Mouse (Mus musculus) erythroblast, embryonic 14.5 days (primary cell): ENCODE results near the gene Nxf1.

Experiments used
- GATA1 ChIP-seq: IDR thresholded peaks from 2 replicates; pipeline ENCODE4 v1.6.1; 2012; ENCODE audit warnings: low read length, inconsistent platforms, mixed read lengths
- TAL1 ChIP-seq: IDR thresholded peaks from 3 replicates; pipeline ENCODE4 v1.6.1; 2012; ENCODE audit warnings: low read length, inconsistent platforms, mixed read lengths

GRCm38 (mm10) chr19:8715868-8716766, 40.8 kb upstream of the Nxf1 start:
- TF ChIP-seq GATA1 = no peak
- TF ChIP-seq TAL1 = peak; percentile 51; the same call in 2 of the 3 replicates
